Mouse (Mus musculus) forebrain, embryonic 12.5 days (tissue): ENCODE results near the gene Dcst2. TPM values are rescaled to one million over a fixed set of nuclear protein-coding genes. Genes with fewer than 3 reads are reported as not detected.
A peak's percentile ranks its signal among the peaks of the same experiment; 100 is the strongest.

ENCODE experiments used
- ATAC-seq: fragments of 200-750 bp; cut with Nextera tagmentation; 2 replicates; pipeline ENCODE4 v1.8.0; 2017; ENCODE audit warnings: moderate TSS enrichment; ENCODE audit not compliant: low FRiP score
- H3K27ac ChIP-seq: fragments of 300-500 bp; sonication (generic); 2 replicates; pipeline ENCODE4 v1.5.1; 2016; ENCODE audit warnings: mild to moderate bottlenecking
- H3K27me3 ChIP-seq: fragments of 300-500 bp; sonication (generic); 2 replicates; pipeline ENCODE4 v1.6.1; 2016; ENCODE audit warnings: mild to moderate bottlenecking
- H3K36me3 ChIP-seq: fragments of 300-500 bp; sonication (generic); replicated peaks from 2 replicates; pipeline ENCODE4 v1.6.1; 2016; ENCODE audit warnings: mild to moderate bottlenecking
- H3K4me1 ChIP-seq: fragments of 300-500 bp; sonication (generic); 2 replicates; pipeline ENCODE4 v1.6.1; 2016
- H3K4me2 ChIP-seq: fragments of 300-500 bp; sonication (generic); 2 replicates; pipeline ENCODE4 v1.6.1; 2016; ENCODE audit warnings: mild to moderate bottlenecking, moderate library complexity
- H3K4me3 ChIP-seq: fragments of 300-500 bp; sonication (generic); replicated peaks from 2 replicates; pipeline ENCODE4 v1.5.1; 2016; ENCODE audit warnings: mild to moderate bottlenecking
- H3K9ac ChIP-seq: fragments of 300-500 bp; sonication (generic); 2 replicates; pipeline ENCODE4 v1.6.1; 2016; ENCODE audit warnings: mild to moderate bottlenecking
- H3K9me3 ChIP-seq: fragments of 300-500 bp; sonication (generic); 2 replicates; pipeline ENCODE4 v1.6.1; 2016
- whole genome bisulfite sequencing: fragments of 180-500 bp; shearing (Covaris S2); methylation state at CpG from one replicate; pipeline ENCODE4 v1.1.7; 2016; 5-methylcytosine and 5-hydroxymethylcytosine counted together
- polyA plus RNA-seq: library from polyadenylated mRNA; unstranded; fragments of >200 nt; fragmentation: Nextera tagmentation; extraction: Ambion mirVana; gene quantifications from 2 replicates; pipeline ENCODE4 v1.2.1, GENCODE M21; 2016

Dcst2 gene
- polyA plus RNA-seq, 1 experiment from 2014 or later = 0.13 TPM

GRCm38 (mm10) chr3:89385451-89385850 lies 23.7 kb downstream of the Dcst2 start:
- no peak for ATAC-seq
- Histone ChIP-seq H3K9me3 (no peaks in the 10 kb centered on the region), H3K4me2 (no peak overlapping the region), H3K27ac (no peak overlapping the region), H3K36me3 (no peaks in the 10 kb centered on the region), H3K9ac (no peak overlapping the region), H3K4me3 (no peak overlapping the region), H3K4me1 (peaks cover 17% of the 10 kb centered on the region), H3K27me3 (peaks cover 11% of the 10 kb centered on the region)
- 35% methylated on average over 11 of the region's 11 CpGs for WGBS

- Histone ChIP-seq H3K27ac (no peak overlapping the region; the same call in 1 of the 2 replicates), H3K9me3 (no peaks in the 10 kb centered on the region), H3K4me1 (peaks cover 30% of the 10 kb centered on the region), H3K4me2 (no peak overlapping the region), H3K4me3 (no peak overlapping the region), H3K27me3 (peaks cover 20% of the 10 kb centered on the region), H3K36me3 (no peaks in the 10 kb centered on the region), H3K9ac (no peak overlapping the region)
- ATAC-seq = no peak
- WGBS = 48% methylated on average over 15 of the region's 17 CpGs
Observed at GRCm38 (mm10) chr3:89386438-89387420, 25.0 kb downstream of the Dcst2 start.

- Histone ChIP-seq H3K4me2 (no peak overlapping the region), H3K36me3 (no peaks in the 10 kb centered on the region), H3K27ac (no peak overlapping the region), H3K9me3 (no peaks in the 10 kb centered on the region), H3K4me1 (peaks cover 39% of the 10 kb centered on the region), H3K4me3 (no peak overlapping the region), H3K9ac (no peak overlapping the region), H3K27me3 (peaks cover 29% of the 10 kb centered on the region)
- 71% methylated on average over 11 of the region's 11 CpGs for WGBS
- ATAC-seq = no peak
Observed at GRCm38 (mm10) chr3:89387632-89388031, 25.9 kb downstream of the Dcst2 start.

GRCm38 (mm10) chr3:89388134-89388881 lies 26.5 kb downstream of the Dcst2 start:
- Histone ChIP-seq H3K4me2 (no peak overlapping the region), H3K4me3 (no peak overlapping the region), H3K9me3 (no peaks in the 10 kb centered on the region), H3K36me3 (no peaks in the 10 kb centered on the region), H3K9ac (no peak overlapping the region), H3K27ac (no peak overlapping the region), H3K4me1 (peaks cover 45% of the 10 kb centered on the region), H3K27me3 (peaks cover 34% of the 10 kb centered on the region)
- WGBS = 73% methylated on average over 11 of the region's 11 CpGs
- ATAC-seq = no peak

- Histone ChIP-seq H3K36me3 (no peaks in the 10 kb centered on the region), H3K4me3 (no peak overlapping the region), H3K27ac (no peak overlapping the region), H3K4me2 (no peak overlapping the region), H3K9ac (no peak overlapping the region), H3K4me1 (peaks cover 50% of the 10 kb centered on the region), H3K27me3 (peaks cover 34% of the 10 kb centered on the region), H3K9me3 (no peaks in the 10 kb centered on the region)
- WGBS = 70% methylated on average over 5 of the region's 6 CpGs
- ATAC-seq = no peak
Observed at GRCm38 (mm10) chr3:89388901-89389740, 27.3 kb downstream of the Dcst2 start.

- no peak overlapping the region for H3K4me2 ChIP-seq
- no peak overlapping the region for H3K27ac ChIP-seq
- H3K4me1 ChIP-seq = peaks cover 50% of the 10 kb centered on the region
- H3K4me3 ChIP-seq = no peak overlapping the region
- H3K9ac ChIP-seq = 0 out of 2 replicates have a peak overlapping the region, but pooled peaks have one; percentile 12
- no peaks in the 10 kb centered on the region for H3K36me3 ChIP-seq
- WGBS = 65% methylated on average over 5 of the region's 5 CpGs
- H3K9me3 ChIP-seq = no peaks in the 10 kb centered on the region
- H3K27me3 ChIP-seq = peaks cover 39% of the 10 kb centered on the region
- no peak for ATAC-seq
Observed at GRCm38 (mm10) chr3:89390111-89390515, 28.3 kb downstream of the Dcst2 start.

- no peak for ATAC-seq
- peaks cover 47% of the 10 kb centered on the region for H3K27me3 ChIP-seq
- no peaks in the 10 kb centered on the region for H3K9me3 ChIP-seq
- H3K27ac ChIP-seq = no peak overlapping the region
- peak overlapping the region; percentile 61; the same call in 1 of the 2 replicates for H3K9ac ChIP-seq
- no peaks in the 10 kb centered on the region for H3K36me3 ChIP-seq
- 9% methylated on average over 15 of the region's 19 CpGs for WGBS
- H3K4me2 ChIP-seq = peak overlapping the region; percentile 97
- peak overlapping the region; percentile 50 for H3K4me3 ChIP-seq
- peaks cover 57% of the 10 kb centered on the region for H3K4me1 ChIP-seq
Observed at GRCm38 (mm10) chr3:89390699-89391662, 29.2 kb downstream of the Dcst2 start.

GRCm38 (mm10) chr3:89391663-89392511 lies 30.1 kb downstream of the Dcst2 start:
- ATAC-seq = no peak
- under 1% methylated on average over 55 of the region's 56 CpGs for WGBS
- H3K27ac ChIP-seq = no peak overlapping the region
- peaks cover 50% of the 10 kb centered on the region for H3K27me3 ChIP-seq
- H3K36me3 ChIP-seq = no peaks in the 10 kb centered on the region
- H3K9ac ChIP-seq = peak overlapping the region; percentile 61
- H3K4me3 ChIP-seq = peak overlapping the region; percentile 50
- peak overlapping the region; percentile 97 for H3K4me2 ChIP-seq
- no peaks in the 10 kb centered on the region for H3K9me3 ChIP-seq
- H3K4me1 ChIP-seq = peaks cover 64% of the 10 kb centered on the region

- peak overlapping the region; percentile 97 for H3K4me2 ChIP-seq
- 0% methylated on average over 13 of the region's 24 CpGs for WGBS
- peak overlapping the region; percentile 50 for H3K4me3 ChIP-seq
- no peaks in the 10 kb centered on the region for H3K9me3 ChIP-seq
- no peak for ATAC-seq
- H3K36me3 ChIP-seq = no peaks in the 10 kb centered on the region
- peak overlapping the region; percentile 33; the same call in 1 of the 2 replicates for H3K9ac ChIP-seq
- no peak overlapping the region for H3K27ac ChIP-seq
- H3K27me3 ChIP-seq = peaks cover 50% of the 10 kb centered on the region
- H3K4me1 ChIP-seq = peaks cover 63% of the 10 kb centered on the region
Observed at GRCm38 (mm10) chr3:89392871-89393311, 31.1 kb downstream of the Dcst2 start.

- peak overlapping the region; percentile 74 for H3K27ac ChIP-seq
- no peaks in the 10 kb centered on the region for H3K36me3 ChIP-seq
- H3K9me3 ChIP-seq = no peaks in the 10 kb centered on the region
- peak overlapping the region; percentile 61 for H3K9ac ChIP-seq
- peaks cover 50% of the 10 kb centered on the region for H3K27me3 ChIP-seq
- H3K4me3 ChIP-seq = peak overlapping the region; percentile 50
- ATAC-seq = peak; percentile 95
- peak overlapping the region; percentile 97 for H3K4me2 ChIP-seq
- WGBS = under 1% methylated on average over 15 of the region's 15 CpGs
- peaks cover 63% of the 10 kb centered on the region for H3K4me1 ChIP-seq
Observed at GRCm38 (mm10) chr3:89393605-89394004, 31.8 kb downstream of the Dcst2 start.
